Mouse (Mus musculus): ENCODE results near the gene Trim52. TPM values are rescaled to one million over a fixed set of nuclear protein-coding genes. Genes with fewer than 3 reads are reported as not detected.

Trim52 gene
- polyA plus RNA-seq, 1 experiment: not detected

DNA sequence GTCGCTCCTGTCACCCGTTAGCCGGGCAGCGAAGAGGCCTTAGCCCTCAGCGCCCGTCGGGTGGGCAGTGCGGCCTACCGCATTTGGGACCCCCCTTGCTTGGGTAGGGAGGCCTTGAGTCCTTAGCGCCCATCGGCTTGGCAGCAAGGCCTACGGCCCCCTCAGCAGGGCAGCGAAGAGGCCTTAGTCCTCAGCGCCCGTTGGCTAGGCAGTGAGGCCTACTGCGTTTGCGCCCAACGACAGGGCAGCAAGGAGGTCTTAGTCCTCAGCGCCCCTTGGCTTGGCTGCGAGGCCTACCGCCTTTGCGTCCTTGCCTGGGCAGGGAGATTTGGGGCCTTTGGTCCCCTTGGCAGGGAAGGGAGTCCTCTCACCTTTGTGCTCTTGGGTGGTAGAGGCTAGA lies 427 bp downstream of the Trim52 start:
- over 99% methylated on average over 22 of the region's 22 CpGs for WGBS
- no peaks in the 10 kb centered on the region for H3K36me3 ChIP-seq (ENCODE audit: control insufficient read depth, insufficient read depth, low read length)
- no peak overlapping the region for H3K27ac ChIP-seq (ENCODE audit: control insufficient read depth, insufficient read depth, low read length)
- H3K4me1 ChIP-seq (replicated peaks; ENCODE audit: control insufficient read depth, insufficient read depth, low read length): no peaks in the 10 kb centered on the region
- H3K27me3 ChIP-seq (ENCODE audit: control insufficient read depth, insufficient read depth, low read length): no peaks in the 10 kb centered on the region
- no peak overlapping the region for H3K4me3 ChIP-seq (ENCODE audit: control insufficient read depth, insufficient read depth, low read length)
- TF ChIP-seq POLR2A (IDR thresholded peaks at IDR 0.05; ENCODE audit: control insufficient read depth, extremely low read depth, insufficient read depth, low read length, poor library complexity) (no peak), CTCF (IDR thresholded peaks at IDR 0.05; ENCODE audit: borderline replicate concordance, control insufficient read depth, extremely low read depth, insufficient read depth, low read length, poor library complexity) (no peak)
- no peak for DNase-seq

DNA sequence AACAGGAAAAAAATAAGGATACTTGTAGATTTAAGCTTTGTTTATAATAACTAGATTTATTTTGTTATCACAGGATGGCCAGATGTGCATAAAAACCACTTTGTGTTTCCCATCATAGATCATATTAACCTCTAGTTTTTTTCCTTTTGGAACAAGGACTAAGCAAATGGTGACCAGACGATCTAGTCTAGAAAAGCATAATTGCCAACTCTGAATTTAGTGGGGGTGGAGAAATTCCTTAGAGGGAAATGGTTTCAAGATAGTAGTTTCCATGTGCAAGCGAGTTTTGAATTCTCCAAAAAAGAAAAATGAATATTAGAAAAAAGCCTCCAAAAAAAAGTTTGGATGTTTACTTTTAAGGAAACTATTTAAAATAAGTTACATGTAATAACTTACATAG lies 13.4 kb downstream of the Trim52 start:
- Histone ChIP-seq H3K27ac (ENCODE audit: control insufficient read depth, insufficient read depth, low read length) (no peak overlapping the region), H3K4me3 (ENCODE audit: control insufficient read depth, insufficient read depth, low read length) (no peak overlapping the region), H3K4me1 (replicated peaks; ENCODE audit: control insufficient read depth, insufficient read depth, low read length) (no peaks in the 10 kb centered on the region), H3K36me3 (ENCODE audit: control insufficient read depth, insufficient read depth, low read length) (no peaks in the 10 kb centered on the region), H3K27me3 (ENCODE audit: control insufficient read depth, insufficient read depth, low read length) (no peaks in the 10 kb centered on the region)
- no peak for DNase-seq
- TF ChIP-seq POLR2A (IDR thresholded peaks at IDR 0.05; ENCODE audit: control insufficient read depth, extremely low read depth, insufficient read depth, low read length, poor library complexity): no peak
- TF ChIP-seq CTCF (IDR thresholded peaks at IDR 0.05; ENCODE audit: borderline replicate concordance, control insufficient read depth, extremely low read depth, insufficient read depth, low read length, poor library complexity): no peak
- WGBS: 88% methylated on average over 2 of the region's 2 CpGs

DNA sequence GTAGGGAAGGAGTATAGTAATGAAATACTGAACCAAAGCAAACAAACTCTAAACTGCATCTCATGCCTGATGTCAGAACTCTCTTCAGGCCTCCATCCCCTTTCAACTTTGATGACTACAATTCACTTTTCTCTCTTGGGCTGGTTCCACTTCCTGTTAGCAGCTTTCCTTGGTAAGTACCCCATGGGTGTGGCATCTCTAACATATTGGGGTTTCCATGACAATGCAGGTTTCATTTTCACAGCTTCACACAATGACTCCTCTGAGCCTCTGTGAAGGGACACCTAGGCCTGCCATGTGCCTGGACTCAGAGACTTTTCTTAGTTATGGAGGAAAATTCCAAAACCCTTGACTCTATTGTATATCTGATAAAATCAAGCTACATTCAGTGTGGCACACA lies 30.3 kb downstream of the Trim52 start:
- no peak for DNase-seq
- H3K4me1 ChIP-seq (replicated peaks; ENCODE audit: control insufficient read depth, insufficient read depth, low read length): no peaks in the 10 kb centered on the region
- TF ChIP-seq POLR2A (IDR thresholded peaks at IDR 0.05; ENCODE audit: control insufficient read depth, extremely low read depth, insufficient read depth, low read length, poor library complexity): no peak
- no peak for TF ChIP-seq CTCF (IDR thresholded peaks at IDR 0.05; ENCODE audit: borderline replicate concordance, control insufficient read depth, extremely low read depth, insufficient read depth, low read length, poor library complexity)
- no peak overlapping the region for H3K27ac ChIP-seq (ENCODE audit: control insufficient read depth, insufficient read depth, low read length)
- no peak overlapping the region for H3K4me3 ChIP-seq (ENCODE audit: control insufficient read depth, insufficient read depth, low read length)
- no peaks in the 10 kb centered on the region for H3K36me3 ChIP-seq (ENCODE audit: control insufficient read depth, insufficient read depth, low read length)
- H3K27me3 ChIP-seq (ENCODE audit: control insufficient read depth, insufficient read depth, low read length): no peaks in the 10 kb centered on the region

DNA sequence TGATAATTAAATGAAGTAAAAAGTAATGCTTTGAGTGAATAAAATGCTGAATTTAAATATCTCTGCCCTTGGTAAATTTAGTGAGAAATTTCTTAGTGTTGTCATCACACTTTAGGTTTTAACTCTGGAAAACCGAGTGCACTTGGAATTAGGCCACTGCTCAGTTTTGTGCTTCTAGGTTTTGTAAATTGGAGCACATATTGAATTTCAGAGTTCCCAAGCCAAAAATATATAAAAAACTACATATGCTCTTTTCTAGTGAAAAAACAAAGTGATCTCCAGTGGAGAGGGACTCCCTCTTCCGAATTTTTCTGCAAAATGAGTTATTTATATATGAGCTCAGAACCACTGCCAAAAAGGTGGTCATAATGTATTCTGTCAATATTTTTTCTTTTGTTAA lies 45.2 kb downstream of the Trim52 start:
- 83% methylated on average over 2 of the region's 2 CpGs for WGBS
- no peak for DNase-seq

DNA sequence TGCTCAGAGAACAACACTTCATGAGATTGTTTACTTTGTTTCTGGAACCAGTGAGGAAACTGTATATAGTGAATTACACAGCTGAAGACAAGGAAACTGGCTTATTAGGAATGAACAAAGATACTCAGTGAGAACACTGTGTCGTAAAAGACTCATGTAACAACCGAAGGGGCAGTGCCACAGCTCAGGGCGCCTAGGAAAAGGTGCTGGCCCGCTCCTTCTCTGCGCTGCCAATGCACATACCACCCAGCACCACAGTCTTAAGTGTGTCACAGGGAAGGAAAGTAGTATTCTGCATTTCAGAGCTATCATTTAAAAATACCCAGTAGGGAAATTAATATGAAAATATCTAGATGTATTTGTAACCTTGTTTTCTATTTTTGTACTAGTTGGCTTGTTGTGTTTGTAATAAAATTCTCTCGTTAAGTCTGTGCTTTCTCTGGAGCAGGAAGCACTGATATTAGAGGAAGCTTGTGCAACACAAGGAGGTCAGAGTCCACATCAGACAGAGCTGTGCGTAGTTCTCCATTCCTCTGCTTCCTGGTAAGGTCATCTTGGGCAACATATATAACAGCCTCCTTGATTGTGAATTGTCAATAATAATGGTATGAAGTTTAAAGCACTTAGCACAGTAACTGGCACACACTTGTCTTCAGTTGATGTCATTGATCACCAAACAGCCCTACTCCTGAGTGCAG lies 49.0 kb downstream of the Trim52 start:
- DNase-seq: no peak
- no peaks in the 10 kb centered on the region for H3K27me3 ChIP-seq (ENCODE audit: control insufficient read depth, insufficient read depth, low read length)

More for the DNA sequence above, 45.2 kb downstream of the Trim52 start:
- Histone ChIP-seq H3K27ac (ENCODE audit: control insufficient read depth, insufficient read depth, low read length) (no peak overlapping the region), H3K4me3 (ENCODE audit: control insufficient read depth, insufficient read depth, low read length) (no peak overlapping the region), H3K36me3 (ENCODE audit: control insufficient read depth, insufficient read depth, low read length) (no peaks in the 10 kb centered on the region), H3K4me1 (replicated peaks; ENCODE audit: control insufficient read depth, insufficient read depth, low read length) (no peaks in the 10 kb centered on the region), H3K27me3 (ENCODE audit: control insufficient read depth, insufficient read depth, low read length) (no peaks in the 10 kb centered on the region)
- TF ChIP-seq POLR2A (IDR thresholded peaks at IDR 0.05; ENCODE audit: control insufficient read depth, extremely low read depth, insufficient read depth, low read length, poor library complexity): no peak
- TF ChIP-seq CTCF (IDR thresholded peaks at IDR 0.05; ENCODE audit: borderline replicate concordance, control insufficient read depth, extremely low read depth, insufficient read depth, low read length, poor library complexity): no peak

DNA sequence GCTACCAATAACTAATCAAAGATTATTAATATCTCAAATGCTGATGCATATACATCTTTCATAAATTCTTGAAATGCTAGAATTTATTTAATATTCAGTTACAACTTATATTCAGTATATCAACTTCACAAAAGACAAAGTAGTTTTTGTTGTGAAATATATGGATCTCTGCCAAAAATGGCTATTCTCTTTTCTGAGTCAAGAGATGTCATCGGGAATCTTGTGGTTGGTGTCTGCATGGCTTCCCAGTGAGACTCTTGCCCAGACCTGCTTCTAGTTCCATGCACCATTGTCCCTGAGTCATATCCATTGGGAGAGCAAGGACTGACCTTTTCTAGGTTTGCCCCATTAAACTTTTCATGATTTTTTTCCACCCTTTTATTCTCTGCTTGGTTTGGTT lies 50.5 kb downstream of the Trim52 start:
- TF ChIP-seq CTCF (IDR thresholded peaks at IDR 0.05; ENCODE audit: borderline replicate concordance, control insufficient read depth, extremely low read depth, insufficient read depth, low read length, poor library complexity) (no peak), POLR2A (IDR thresholded peaks at IDR 0.05; ENCODE audit: control insufficient read depth, extremely low read depth, insufficient read depth, low read length, poor library complexity) (no peak)
- H3K4me1 ChIP-seq (replicated peaks; ENCODE audit: control insufficient read depth, insufficient read depth, low read length): no peaks in the 10 kb centered on the region
- no peaks in the 10 kb centered on the region for H3K27me3 ChIP-seq (ENCODE audit: control insufficient read depth, insufficient read depth, low read length)
- H3K27ac ChIP-seq (ENCODE audit: control insufficient read depth, insufficient read depth, low read length): no peak overlapping the region
- WGBS: 85% methylated on average over 1 of the region's 1 CpGs
- H3K4me3 ChIP-seq (ENCODE audit: control insufficient read depth, insufficient read depth, low read length): no peak overlapping the region
- H3K36me3 ChIP-seq (ENCODE audit: control insufficient read depth, insufficient read depth, low read length): no peaks in the 10 kb centered on the region
- DNase-seq: no peak

More for the DNA sequence above, 49.0 kb downstream of the Trim52 start:
- TF ChIP-seq POLR2A (IDR thresholded peaks at IDR 0.05; ENCODE audit: control insufficient read depth, extremely low read depth, insufficient read depth, low read length, poor library complexity) (no peak), CTCF (IDR thresholded peaks at IDR 0.05; ENCODE audit: borderline replicate concordance, control insufficient read depth, extremely low read depth, insufficient read depth, low read length, poor library complexity) (no peak)
- WGBS: 81% methylated on average over 7 of the region's 7 CpGs
- Histone ChIP-seq H3K4me1 (replicated peaks; ENCODE audit: control insufficient read depth, insufficient read depth, low read length) (no peaks in the 10 kb centered on the region), H3K4me3 (ENCODE audit: control insufficient read depth, insufficient read depth, low read length) (no peak overlapping the region), H3K36me3 (ENCODE audit: control insufficient read depth, insufficient read depth, low read length) (no peaks in the 10 kb centered on the region), H3K27ac (ENCODE audit: control insufficient read depth, insufficient read depth, low read length) (no peak overlapping the region)

DNA sequence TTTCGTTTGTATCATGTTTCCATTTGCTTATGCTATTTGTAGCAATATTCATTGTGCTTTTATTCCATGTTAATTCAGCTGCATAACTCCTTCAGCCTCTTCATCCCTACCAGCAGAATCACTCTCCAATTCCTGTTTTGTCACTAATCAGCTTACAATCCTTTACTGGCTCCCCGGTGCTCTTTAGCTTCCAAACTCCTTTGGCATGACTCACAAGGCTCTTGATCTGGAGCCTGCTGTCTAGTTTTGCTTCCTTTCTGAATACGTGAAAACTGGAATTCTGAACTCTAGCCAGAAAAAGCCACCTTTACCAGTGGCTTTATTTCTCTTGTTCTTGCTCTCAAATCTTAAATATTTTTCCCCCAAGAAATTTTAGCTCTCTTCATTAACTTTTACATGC lies 56.3 kb downstream of the Trim52 start:
- TF ChIP-seq POLR2A (IDR thresholded peaks at IDR 0.05; ENCODE audit: control insufficient read depth, extremely low read depth, insufficient read depth, low read length, poor library complexity) (no peak), CTCF (IDR thresholded peaks at IDR 0.05; ENCODE audit: borderline replicate concordance, control insufficient read depth, extremely low read depth, insufficient read depth, low read length, poor library complexity) (no peak)
- Histone ChIP-seq H3K27ac (ENCODE audit: control insufficient read depth, insufficient read depth, low read length) (no peak overlapping the region), H3K4me3 (ENCODE audit: control insufficient read depth, insufficient read depth, low read length) (no peak overlapping the region), H3K36me3 (ENCODE audit: control insufficient read depth, insufficient read depth, low read length) (no peaks in the 10 kb centered on the region), H3K4me1 (replicated peaks; ENCODE audit: control insufficient read depth, insufficient read depth, low read length) (no peaks in the 10 kb centered on the region), H3K27me3 (ENCODE audit: control insufficient read depth, insufficient read depth, low read length) (no peaks in the 10 kb centered on the region)
- 88% methylated on average over 3 of the region's 3 CpGs for WGBS
- DNase-seq: no peak
